Mouse (Mus musculus): ENCODE results near the gene Mboat2. TPM values are rescaled to one million over a fixed set of nuclear protein-coding genes. Genes with fewer than 3 reads are reported as not detected.
A peak's percentile ranks its signal among the peaks of the same experiment; 100 is the strongest.

The Mboat2 gene
- total RNA-seq, 2 experiments from 2014 or later, result 0.46 to 1.1 TPM

DNA sequence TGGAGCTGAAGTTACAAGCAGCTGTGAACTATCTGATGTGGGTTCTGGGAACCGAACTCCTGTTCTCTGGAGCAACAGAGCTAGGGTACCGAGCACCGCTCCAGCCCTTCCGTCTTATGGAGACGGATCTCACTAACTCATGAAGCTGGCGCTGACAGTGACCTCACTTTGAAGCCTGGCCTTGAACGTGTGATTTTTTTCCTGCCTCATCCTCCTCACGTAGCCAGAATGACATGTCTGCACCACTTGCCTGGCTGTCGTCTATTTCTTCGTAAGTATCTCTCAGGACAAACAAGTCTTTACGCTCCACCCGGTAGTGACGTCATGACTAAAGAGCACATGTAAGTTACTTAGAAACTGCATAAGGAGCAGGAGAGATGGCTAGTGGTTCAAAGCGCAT, 116.4 kb downstream of the Mboat2 start:
- Histone ChIP-seq H3K27ac (no peak overlapping the region), H3K4me3 (no peak overlapping the region)
- no peak for DNase-seq
- no peak for TF ChIP-seq CTCF (IDR thresholded peaks at IDR 0.05)
- intact Hi-C loops (cut with DNase I), result no loop called here

DNA sequence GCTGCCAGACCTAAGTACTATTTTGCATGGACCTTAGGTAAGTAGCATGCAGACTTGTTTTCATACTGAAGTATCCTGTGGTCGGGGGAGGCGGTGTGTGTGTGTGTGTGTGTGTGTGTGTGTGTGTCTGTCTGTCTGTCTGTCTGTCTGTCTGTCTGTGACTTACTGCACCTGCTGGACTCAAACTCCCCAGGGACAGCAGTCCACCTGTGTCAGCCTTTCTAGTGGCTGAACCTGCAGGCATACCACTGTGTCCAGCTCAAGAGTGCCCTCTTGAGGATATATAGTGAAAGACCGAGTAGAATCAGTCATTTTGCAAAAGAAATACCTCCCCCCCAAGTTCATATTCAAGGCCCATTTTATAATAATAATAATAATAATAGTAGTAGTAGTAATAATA, 117.7 kb downstream of the Mboat2 start:
- Histone ChIP-seq H3K4me3 (no peak overlapping the region), H3K27ac (no peak overlapping the region)
- peak; percentile 70 for TF ChIP-seq CTCF (IDR thresholded peaks at IDR 0.05)
- intact Hi-C loops (cut with DNase I), result loop anchor here (1.0 kb wide), 1 partner anchor 231 kb away; no protein-coding TSS in a partner anchor
- peak; percentile 33 for DNase-seq

DNA sequence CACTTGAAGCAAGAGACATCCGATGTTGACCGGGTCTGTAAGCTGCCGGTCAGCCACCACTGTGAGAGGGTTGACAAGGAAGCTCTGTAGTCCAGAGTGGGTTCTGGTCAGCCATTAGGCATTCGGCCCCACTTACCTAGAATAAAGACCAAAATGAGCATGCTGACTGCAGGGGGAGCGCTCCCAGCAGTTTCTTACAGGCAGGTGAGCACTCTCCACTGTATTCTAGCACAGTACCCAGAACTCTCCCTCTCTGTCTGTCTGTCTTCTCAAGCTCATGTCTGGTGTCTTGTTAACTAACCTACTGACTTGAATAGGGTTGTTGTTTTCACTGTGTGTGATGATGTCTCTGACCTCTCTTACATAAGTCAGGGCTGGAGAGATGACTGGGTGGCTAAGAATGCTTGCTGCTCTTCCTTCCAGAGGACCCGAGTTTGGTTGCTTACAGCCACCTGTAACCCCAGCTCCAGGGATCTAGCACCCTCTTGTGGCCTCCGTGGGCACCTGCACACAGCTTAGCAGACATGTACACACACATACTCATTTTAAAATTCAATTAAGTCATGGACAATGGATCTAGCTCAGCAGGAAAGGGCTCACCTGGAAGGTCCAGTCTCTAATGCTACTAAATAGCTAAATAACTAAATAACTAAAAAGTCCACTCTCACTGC, 119.8 kb downstream of the Mboat2 start:
- peak; percentile 31; the same call in 1 of the 2 replicates for TF ChIP-seq CTCF (IDR thresholded peaks at IDR 0.05)
- Histone ChIP-seq H3K27ac (no peak overlapping the region), H3K4me3 (no peak overlapping the region)
- DNase-seq, result no peak
- intact Hi-C loops (cut with DNase I), result no loop called here

DNA sequence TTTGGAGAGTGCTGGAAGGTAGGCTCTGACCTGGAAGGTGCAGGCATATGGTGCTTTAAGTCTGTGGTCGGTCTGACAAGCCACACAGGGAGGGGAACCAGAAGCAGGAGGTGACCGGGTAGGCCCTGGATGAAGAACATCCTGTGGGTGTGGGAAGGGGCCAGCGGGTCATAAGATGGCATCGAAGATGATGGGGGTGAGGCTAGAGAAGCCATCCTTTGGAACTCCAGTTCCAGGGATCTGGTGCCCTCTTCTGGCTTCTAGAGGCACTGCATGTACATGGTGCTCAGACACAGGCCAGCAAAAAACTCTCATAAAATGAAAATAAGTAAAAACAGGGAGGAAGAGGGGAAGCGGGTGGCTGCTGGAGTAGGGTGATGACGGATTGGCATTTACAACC, 121.5 kb downstream of the Mboat2 start:
- Histone ChIP-seq H3K27ac (no peak overlapping the region), H3K4me3 (no peak overlapping the region)
- TF ChIP-seq CTCF (IDR thresholded peaks at IDR 0.05), result peak; percentile 81
- intact Hi-C loops (cut with DNase I), result loop anchor here (1.0 kb wide), 1 partner anchor 242 kb away; no protein-coding TSS in a partner anchor
- peak; percentile 45 for DNase-seq

DNA sequence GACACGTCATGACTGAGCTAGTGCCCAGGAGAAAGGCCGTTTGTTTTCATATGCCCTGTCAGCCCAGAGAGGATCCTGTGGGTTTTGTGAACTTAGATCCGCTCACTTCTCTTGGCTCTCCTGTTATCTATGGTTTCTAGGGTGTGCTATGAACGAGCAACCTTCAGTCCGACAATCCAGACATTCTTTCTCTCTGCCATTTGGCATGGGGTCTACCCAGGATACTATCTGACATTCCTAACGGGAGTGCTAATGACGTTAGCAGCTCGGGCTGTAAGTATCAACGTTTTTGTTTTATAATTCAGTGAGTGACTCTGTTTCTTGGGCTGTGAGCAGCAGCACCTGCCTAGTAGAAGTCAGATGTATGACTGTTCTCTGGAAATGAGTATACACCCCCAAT, 124.5 kb downstream of the Mboat2 start:
- intact Hi-C loops (cut with DNase I), result no loop called here
- TF ChIP-seq CTCF (IDR thresholded peaks at IDR 0.05), result no peak
- no peak overlapping the region for H3K4me3 ChIP-seq
- H3K27ac ChIP-seq, result no peak overlapping the region
- DNase-seq, result no peak

DNA sequence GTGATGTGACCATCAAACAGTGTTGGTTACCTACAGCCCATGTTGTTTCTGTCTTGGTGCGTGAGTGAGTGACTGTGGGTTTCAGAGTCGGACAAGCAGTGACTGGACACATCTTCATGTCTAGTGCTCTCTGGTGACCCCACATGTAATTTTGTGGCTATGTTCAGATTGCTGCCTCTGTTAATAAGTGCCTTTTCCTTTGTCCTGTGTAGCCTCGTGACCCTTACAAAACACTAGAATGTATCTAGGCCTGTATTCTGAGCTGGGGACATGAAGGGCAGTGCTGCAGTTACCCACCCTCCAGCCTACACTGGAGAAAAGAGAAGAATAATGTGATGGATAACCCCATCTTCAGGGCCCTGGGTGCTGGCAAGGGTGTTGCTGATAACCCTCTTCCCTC, 127.8 kb downstream of the Mboat2 start:
- Histone ChIP-seq H3K27ac (no peak overlapping the region), H3K4me3 (no peak overlapping the region)
- no peak for TF ChIP-seq CTCF (IDR thresholded peaks at IDR 0.05)
- intact Hi-C loops (cut with DNase I), result no loop called here
- no peak for DNase-seq

DNA sequence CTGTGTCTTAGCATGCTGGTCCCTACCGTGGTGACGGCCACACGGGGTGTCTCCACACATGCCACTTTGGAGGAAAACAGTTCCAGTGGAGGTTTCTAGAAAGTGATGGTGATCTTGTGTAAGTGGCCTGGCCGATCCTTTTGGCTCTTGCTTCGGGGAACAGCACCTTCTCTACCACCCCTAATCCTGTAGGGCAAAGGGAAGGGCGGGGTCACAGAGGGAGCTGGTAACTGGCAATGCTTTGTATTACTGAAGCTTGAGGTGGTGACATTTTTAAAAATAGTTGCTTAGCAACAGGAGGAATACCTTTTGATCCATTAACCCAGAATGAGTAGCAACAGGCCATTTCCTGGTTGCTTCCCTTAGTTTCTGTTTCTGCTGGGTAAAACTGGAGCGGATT, 131.1 kb downstream of the Mboat2 start:
- intact Hi-C loops (cut with DNase I), result no loop called here
- no peak for DNase-seq
- Histone ChIP-seq H3K27ac (no peak overlapping the region), H3K4me3 (no peak overlapping the region)
- TF ChIP-seq CTCF (IDR thresholded peaks at IDR 0.05), result no peak

DNA sequence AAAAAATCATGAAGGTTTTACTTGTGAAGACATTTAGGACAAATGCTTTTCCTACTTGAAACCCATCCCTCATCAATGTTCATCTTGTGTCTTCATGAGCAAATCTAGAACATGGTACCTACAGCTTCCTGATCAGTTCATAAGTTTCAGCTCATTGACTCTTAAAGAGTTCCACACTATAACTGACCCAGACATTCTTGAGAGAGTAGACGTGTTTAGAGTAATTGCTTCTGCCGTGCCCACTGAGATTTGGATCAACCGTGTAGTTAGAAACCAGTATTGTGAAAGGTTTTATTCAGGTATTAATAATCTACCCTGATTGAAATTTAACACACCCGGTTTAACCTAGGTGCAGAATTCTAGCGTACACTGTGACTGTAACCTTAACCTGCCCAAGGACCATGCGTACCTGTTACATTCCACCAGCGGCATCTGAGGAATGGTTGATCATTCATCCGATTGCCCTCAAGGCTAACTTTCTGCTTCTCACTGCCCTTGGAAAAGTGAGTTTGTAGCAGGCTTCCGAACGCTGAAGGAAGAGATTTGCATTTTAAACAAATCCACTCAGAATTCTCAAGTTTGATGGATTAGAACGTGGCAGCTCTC, 131.8 kb downstream of the Mboat2 start:
- no peak for TF ChIP-seq CTCF (IDR thresholded peaks at IDR 0.05)
- no peak for DNase-seq
- no peak overlapping the region for H3K27ac ChIP-seq
- H3K4me3 ChIP-seq, result no peak overlapping the region
- intact Hi-C loops (cut with DNase I), result no loop called here

DNA sequence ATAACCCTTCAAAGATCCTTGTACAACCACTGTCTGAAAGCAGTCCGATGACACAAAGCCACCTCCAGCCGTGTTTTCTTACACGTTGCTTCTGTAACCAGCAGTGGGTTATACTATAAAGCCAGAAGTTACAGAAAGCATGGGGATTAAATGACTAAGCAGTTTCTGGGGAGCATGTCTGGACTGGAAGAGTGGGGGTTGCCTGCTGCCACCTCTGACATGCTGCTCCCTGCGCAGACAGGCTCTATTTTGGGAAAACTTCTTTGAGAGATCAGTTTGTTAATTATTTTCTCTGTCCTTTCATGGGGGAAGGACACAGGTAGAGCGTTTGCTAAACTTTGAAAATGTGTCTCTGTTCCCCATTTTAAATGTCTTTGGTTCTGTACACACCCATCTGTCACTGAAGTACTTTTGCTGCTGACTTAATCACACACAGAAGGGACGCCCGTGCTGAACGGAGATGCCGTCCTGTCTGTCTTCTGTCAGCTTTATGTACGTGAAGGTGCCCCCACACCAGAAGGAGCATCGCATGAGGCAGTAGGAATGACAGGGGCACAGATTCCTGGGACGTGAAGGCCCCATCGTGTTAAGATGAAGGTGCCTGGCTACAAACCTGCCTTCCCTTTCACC, 132.8 kb downstream of the Mboat2 start:
- DNase-seq, result no peak
- Histone ChIP-seq H3K27ac (peak overlapping the region; percentile 73), H3K4me3 (peak overlapping the region; percentile 34; the same call in 1 of the 2 replicates)
- intact Hi-C loops (cut with DNase I), result no loop called here
- TF ChIP-seq CTCF (IDR thresholded peaks at IDR 0.05), result no peak

DNA sequence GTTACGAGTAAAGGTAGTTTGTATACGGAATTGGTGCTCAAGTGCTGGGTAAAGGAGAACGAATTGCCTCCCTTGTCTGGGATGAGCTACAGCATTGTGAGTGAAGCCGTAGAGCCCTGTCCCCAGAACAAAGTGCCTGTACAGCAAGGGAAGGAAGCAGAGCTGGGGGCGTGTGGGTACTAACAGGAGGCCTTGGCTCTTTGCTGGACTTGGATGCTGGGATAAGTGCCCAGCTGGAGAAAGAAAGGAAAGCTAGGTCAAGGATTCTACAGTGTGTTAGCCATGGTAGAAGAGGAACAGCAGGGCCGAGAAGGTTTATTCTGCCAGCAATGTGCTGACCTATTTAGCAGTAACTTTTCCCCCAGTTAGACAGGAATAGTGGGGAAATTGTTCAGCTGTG, 134.7 kb downstream of the Mboat2 start:
- intact Hi-C loops (cut with DNase I), result no loop called here
- no peak for DNase-seq
- Histone ChIP-seq H3K27ac (no peak overlapping the region), H3K4me3 (no peak overlapping the region)
- TF ChIP-seq CTCF (IDR thresholded peaks at IDR 0.05), result no peak

DNA sequence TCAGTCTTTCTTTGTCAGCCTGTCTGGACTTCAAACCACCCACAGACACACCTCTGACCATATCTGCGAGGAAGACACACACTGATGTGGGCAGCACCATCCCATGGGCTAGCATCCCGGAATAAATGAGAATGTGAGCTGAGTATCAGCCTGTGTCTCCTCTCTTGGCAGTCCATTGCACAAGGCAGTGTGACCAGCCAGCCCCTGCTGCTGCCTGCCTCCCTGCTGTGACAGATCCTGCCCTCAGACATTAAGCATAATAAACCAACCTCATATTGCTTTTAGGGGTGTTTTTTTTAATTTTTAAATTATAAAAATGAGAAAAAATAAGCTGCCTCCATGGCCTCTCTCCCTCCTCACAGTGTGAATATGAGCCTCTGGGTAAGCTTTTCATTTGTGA, 135.4 kb downstream of the Mboat2 start:
- no peak overlapping the region for H3K27ac ChIP-seq
- no peak for TF ChIP-seq CTCF (IDR thresholded peaks at IDR 0.05)
- intact Hi-C loops (cut with DNase I), result no loop called here
- DNase-seq, result no peak
- H3K4me3 ChIP-seq, result no peak overlapping the region

DNA sequence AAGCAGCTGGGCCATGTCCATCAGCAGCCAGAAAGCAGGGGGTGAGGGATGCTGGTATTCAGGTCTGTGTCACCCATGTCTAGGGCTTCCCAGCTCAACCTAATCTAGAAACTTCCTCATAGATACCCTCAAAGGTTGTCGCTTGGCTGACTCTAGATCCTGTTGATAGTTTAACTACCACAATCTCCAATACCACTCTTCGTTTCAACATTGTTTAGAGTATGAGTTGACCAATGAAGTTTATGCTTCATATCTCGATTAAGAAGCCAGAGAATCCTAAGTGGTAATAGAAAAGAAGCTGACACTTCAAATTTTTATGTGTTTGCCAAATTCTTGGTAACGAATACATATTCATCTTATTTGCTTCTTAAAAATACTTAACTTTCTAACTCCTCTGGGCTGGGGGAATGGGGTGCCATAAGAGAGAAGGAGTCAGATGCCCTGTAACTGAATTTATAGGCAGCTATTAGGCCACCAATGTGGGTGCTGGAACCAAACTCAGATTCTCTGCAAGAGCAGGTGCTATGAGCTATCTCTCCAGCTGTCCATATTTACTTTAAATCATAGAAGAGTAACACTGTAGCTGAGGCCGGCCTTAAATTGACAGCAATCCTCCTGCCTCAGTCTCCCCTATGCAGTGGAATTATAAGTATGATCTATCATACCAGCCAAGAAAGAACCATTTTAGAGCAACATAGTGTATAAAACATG, 141.0 kb downstream of the Mboat2 start:
- no peak for TF ChIP-seq CTCF (IDR thresholded peaks at IDR 0.05)
- no peak overlapping the region for H3K4me3 ChIP-seq
- H3K27ac ChIP-seq, result no peak overlapping the region
- intact Hi-C loops (cut with DNase I), result no loop called here
- no peak for DNase-seq
